Mouse (Mus musculus): Measurements from ENCODE around the gene Vmn1r113. TPM values are rescaled to one million over a fixed set of nuclear protein-coding genes. Genes with fewer than 3 reads are reported as not detected.
"Not testable (repeated sequence)": the region's sequence is repeated elsewhere in the genome, so short reads cannot be mapped to it uniquely, and the experiment has no call there.

The Vmn1r113 gene
- total RNA-seq (2021): not detected
- long read RNA-seq, experiment 1: 0 reads
- long read RNA-seq, experiment 2: 0 reads

- DNase-seq; intact Hi-C loops (cut with DNase I; ENCODE audit: low total_unique reads): not testable (repeated sequence)
Measured at GRCm38 (mm10) chr7:20786985-20787384, at the start of gene Vmn1r113. Gene Vmn1r113, plus strand, starts transcription at chr7:20787285.

DNA sequence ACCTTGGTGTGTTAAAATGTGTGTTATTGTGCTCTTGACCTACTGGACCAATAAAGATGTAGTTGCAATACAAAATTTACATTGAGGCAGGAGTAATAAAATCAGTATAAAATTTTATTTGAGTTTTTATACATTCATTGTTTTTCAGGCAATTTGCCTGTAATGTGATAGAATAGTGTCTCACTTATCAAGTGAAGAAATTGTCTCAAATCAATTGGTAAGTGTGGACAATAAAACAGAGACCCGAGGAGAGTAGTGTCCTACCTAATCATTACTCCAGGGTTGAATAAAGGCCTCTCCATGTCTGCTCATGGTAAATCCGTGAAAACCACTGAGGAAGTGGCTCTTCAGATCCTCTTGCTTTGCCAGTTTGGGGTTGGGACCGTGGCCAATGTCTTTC is 16.2 kb upstream of the Vmn1r113 start, which contains the start of gene Vmn1r112:
Vmn1r112 (plus strand) TSS at position 301 of the 400 bp plus-strand sequence.
- DNase-seq; intact Hi-C loops (cut with DNase I; ENCODE audit: low total_unique reads): not testable (repeated sequence)

GRCm38 (mm10) chr7:20812086-20812485 is 25.0 kb downstream of the Vmn1r113 start, which contains the start of gene Vmn1r114:
Gene Vmn1r114, minus strand, starts transcription at chr7:20812186.
- DNase-seq; intact Hi-C loops (cut with DNase I; ENCODE audit: low total_unique reads): not testable (repeated sequence)

Other genes with a start within 250 kb of the Vmn1r113 start
- not detected for gene Gm5726, start 241.5 kb upstream of the Vmn1r113 start, total RNA-seq (2021)
- not detected for gene Gm4141, start 211.0 kb upstream of the Vmn1r113 start, total RNA-seq (2021)
- gene Gm4513, start 188.3 kb upstream of the Vmn1r113 start, total RNA-seq (2021): not detected
- gene Vmn1r107, start 118.4 kb upstream of the Vmn1r113 start, total RNA-seq (2021): not detected
- gene Vmn1r111, start 84.1 kb upstream of the Vmn1r113 start, total RNA-seq (2021): not detected
- gene Gm10668, start 56.7 kb upstream of the Vmn1r113 start, total RNA-seq (2021): not detected
- not detected for gene Vmn1r112, start 16.1 kb upstream of the Vmn1r113 start, total RNA-seq (2021)
- not detected for gene Vmn1r114, start 24.9 kb downstream of the Vmn1r113 start, total RNA-seq (2021)
- not detected for gene Vmn1r115, start 57.7 kb downstream of the Vmn1r113 start, total RNA-seq (2021)
- gene Vmn1r116, start 85.0 kb downstream of the Vmn1r113 start, total RNA-seq (2021): not detected
- gene Vmn1r117, start 96.8 kb downstream of the Vmn1r113 start, total RNA-seq (2021): not detected
- gene Vmn1r118, start 125.1 kb downstream of the Vmn1r113 start, total RNA-seq (2021): not detected
- not detected for gene Vmn1r119, start 225.2 kb downstream of the Vmn1r113 start, total RNA-seq (2021)